Mouse (Mus musculus): ENCODE data around the gene Tmem109.

DNA sequence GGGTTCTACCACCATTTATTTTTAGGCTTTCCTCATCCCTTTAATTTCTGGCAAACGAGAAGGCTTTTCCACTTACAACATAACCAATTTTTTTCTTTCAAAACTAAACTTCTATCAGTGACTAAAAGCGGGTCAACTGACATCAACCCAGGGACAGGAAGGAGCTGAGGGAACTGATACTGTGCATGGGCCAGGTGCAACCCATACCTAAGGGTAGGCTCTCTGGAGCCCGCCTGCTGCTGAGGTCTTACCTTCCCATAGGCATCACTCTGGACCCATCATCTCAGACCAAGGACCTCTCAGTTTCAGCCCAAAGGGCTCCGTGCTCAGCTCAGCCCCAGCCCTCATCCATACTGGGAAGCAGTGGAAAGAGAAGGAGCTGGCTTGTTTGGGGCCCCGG lies 53.5 kb downstream of the Tmem109 start:
- no peak for TF ChIP-seq CTCF (conservative IDR thresholded peaks at IDR 0.05; ENCODE audit: low read length)
- TF ChIP-seq POU5F1 (IDR thresholded peaks at IDR 0.05; ENCODE audit: borderline replicate concordance, low read length), result no peak

Data from E14TG2a.4 (cell line).